Mouse (Mus musculus) pancreas, adult 10 weeks (tissue): ENCODE results near the gene Hoxb7. TPM values are rescaled to one million over a fixed set of nuclear protein-coding genes. Genes with fewer than 3 reads are reported as not detected.

Experiments used
- polyA plus RNA-seq: library from polyadenylated mRNA; stranded (reverse); fragments of 350-450 nt; fragmentation: Illumina TruSeq; extraction: RNeasy Lipid Tissue Mini Kit (QIAGEN cat#74804); gene quantifications from one replicate; pipeline ENCODE4 v1.2.3, GENCODE M21; 2015; ENCODE audit warnings: low read depth, low replicate concordance; ENCODE audit not compliant: insufficient read depth

Gene Hoxb7
- polyA plus RNA-seq = 0.66 TPM

DNA sequence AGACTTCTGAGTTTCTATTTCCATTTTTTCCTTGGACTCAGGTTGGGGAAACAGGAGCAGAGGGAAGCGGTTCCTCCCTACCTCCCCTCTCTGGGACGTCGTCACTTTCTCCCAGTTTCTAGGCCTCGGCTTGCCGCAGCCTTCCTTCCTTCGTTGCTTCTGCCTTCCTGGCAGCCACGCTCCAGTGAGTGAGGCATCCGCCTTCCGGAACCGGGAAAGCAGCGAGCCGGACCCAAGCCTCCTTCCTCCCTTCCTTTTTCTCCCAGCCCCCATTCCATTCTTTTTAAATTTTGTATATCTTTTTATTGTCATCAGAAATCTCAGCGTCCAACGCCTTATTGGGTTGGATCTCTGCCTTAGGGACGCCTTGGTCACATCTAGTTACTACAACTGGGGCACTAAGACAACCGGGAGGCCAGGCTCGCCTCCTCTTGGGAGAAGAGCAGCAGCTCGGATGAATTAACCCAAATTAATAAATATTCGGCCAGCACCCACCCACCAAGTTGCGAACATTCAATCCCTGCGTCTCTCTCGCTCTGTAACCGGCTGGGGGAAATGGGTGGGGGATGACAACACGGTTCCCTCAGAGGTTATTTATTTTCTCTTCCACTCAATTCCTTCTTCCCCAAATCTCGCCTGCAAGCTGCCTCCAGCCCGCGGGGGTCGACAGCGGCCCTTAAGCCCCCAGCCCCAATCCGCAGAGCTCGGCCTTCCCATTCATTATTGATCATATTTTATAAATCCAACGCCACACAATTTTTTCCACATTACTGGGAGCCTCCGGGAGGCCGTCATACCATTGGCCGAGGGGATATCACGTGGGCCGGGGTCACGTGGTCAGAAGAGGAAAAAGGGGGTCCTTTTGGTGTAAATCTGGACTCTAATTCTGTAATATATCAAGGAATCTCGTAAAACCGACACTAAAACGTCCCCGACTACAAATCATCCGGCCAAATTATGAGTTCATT, at the start of gene Hoxb7:
Gene Hoxb7, plus strand, starts transcription at position 853 of the 968 bp plus-strand sequence.

DNA sequence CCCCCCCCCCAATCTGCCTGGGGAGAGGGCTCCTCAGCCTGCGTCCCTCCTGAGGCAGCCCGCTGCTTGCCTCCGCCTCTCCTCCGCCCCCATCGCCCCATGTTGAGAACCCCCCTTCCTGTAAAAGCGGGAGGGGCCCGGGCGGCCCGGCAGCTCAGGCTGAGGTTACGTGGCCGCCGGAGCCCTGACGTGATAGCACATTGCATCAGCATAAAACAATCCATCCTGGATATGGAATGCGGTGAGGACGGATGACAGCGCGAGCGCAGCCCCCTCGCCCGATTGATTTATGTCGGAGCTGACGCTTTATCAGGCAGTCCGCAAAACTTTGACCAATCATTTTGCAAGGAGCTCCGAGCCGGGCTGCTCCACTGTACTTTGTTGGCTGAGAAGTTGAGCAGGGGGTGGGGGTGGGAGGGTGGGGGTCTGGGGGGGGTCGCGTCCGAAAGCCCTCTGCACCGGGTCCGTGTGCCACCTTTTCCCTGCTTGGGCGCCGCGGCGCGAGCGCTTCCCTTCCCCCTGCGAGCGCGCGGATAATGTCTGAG, 15.4 kb upstream of the Hoxb7 start, which contains the start of gene Hoxb9:
Gene Hoxb9, plus strand, starts transcription at position 462 of the 545 bp plus-strand sequence.

DNA sequence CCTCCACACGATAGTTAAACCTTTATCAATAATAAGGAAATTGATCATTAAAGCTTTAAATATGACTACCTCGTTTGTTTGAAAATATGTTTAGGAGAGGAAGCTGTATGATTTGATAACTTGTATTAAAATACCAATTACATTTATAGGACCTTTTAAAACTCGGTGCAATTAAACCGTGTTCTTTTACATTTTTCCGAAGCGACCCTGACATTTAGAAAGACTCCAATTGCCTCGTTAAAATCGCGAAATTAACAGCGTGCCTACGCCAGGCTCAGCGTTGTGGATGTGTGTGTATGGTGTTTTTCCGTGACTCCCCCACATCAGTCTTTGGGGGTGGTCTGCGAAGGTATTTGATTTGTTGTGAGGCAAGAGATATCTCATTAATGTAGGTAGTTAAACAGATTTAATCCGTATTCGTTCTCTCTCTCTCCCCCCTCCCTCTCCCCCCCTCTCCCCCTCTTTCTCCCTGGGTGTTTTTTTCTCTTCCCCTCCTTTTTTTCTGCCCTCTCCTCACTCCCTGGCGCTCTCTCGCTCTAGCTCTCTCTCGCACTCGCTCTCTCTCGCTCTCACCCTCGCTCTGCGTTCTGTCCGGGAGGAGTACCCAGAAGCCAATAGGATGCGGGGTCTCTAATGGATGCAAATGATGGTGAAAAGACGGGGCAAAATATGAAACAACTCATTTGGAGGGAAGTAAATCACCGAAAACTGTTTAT, 4.4 kb upstream of the Hoxb7 start, which contains the start of gene Hoxb8:
Gene Hoxb8, plus strand, starts transcription at position 51 of the 716 bp plus-strand sequence.

DNA sequence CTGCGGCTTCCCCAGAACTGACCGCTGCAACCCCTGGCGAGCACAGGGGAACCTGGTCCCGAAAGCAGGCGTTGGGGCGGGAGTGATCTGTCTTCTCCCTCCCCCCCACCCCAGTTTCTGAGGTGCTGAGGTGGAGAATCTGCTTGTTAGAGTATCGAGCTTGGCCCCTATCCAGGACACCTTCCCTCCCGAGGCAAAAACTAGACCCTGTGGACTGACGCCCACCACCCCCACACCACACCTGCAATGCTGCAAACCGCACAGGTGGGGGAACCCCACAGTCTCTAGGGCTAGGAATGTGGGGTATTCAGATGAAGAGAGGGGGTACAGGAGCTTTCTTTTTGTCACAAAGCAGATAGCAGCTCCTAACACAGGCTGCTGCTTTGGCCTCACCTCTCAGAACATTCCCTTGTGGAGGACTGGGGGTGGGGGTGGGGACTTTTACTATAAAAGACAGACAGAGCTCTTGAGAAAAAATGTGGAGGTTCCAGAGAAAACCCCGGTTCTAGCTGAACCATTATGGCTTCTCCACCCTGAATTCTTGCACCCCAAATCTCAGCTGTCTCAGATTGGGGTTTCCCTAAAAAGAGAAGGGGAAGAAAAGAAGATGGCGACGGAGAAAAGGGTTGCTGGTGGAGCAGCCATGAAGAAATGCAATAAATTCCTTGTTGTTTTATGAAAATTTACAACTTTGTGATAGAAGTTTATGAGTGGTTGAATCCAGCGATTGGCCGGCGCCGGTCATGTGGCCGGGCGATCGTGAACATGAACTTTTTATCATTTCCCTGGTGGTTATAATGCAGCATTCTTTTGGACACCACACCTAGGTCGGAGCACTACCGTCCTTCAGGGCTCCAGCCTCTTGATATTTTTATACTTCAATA, 5.5 kb downstream of the Hoxb7 start, which contains the start of gene Hoxb6:
Gene Hoxb6, plus strand, starts transcription at position 796 of the 884 bp plus-strand sequence.

GRCm38 (mm10) chr11:96303151-96304099, 17.0 kb downstream of the Hoxb7 start, which contains the start of gene Hoxb5:
Gene Hoxb5 (plus strand): TSS chr11:96303336.

DNA sequence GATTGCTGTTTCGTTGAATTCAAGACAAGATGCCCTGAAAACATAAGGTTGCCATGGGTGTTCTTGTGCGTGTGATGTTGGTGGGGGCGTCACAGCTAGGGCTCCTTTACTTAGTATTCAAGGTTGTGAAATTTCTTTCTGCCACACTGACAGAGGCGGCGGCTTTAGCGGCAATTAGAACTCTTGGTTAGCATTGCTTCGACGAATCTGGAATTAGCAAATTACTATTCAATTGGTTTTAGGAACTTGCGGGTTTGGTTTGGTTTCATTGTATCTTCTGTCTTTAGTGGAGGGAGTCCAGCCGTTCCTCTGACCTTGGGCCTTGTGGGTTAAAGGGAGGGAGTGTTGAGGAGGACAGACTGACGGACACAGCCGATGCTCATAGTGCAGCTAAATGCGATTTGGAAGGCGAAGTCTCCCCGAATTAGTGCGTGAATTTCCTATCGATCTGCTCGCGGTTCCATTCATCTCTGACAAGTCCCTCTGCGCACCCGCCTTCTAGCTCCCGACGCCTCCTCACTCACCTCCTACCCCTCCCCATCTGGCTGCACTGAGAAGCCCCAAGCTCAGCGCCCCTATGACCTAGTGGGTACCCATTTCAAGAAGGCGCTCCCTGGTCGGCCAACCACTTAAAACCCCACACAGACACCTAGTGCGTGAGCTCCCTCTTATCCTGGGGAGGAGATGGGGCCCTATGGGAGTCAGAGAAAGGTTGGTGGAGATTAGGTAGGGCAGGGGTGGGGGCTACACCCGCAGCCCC, 31.4 kb downstream of the Hoxb7 start, which contains the start of gene Hoxb4:
Gene Hoxb4, plus strand, starts transcription at position 660 of the 760 bp plus-strand sequence.

DNA sequence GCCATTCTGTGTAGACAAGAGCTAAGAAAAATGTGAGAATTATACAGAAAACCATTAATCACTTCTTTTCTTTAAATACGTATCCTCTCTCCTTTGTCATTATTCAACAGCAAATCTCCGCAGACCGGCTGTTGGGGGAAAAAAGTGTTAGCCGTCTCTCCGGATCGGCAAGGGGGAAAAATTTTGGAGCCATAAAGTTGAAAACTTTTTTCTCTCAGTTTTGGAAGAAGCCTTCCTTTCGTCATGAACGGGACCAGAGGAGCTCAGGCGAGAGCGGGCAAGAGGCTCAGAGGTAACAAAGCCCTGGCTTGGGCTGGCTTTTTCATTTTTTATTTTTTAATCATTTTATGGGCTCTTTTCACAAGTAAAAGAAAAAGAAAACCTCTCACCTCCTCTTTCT, 36.7 kb downstream of the Hoxb7 start, which contains the start of gene Hoxb3:
Gene Hoxb3, plus strand, starts transcription at position 173 of the 400 bp plus-strand sequence.

Other genes with a start within 250 kb of the Hoxb7 start
- 10.0 TPM for gene Ube2z, start 221.2 kb upstream of the Hoxb7 start, polyA plus RNA-seq
- gene Atp5g1, start 211.0 kb upstream of the Hoxb7 start, polyA plus RNA-seq = 111 TPM
- gene Calcoco2, start 174.7 kb upstream of the Hoxb7 start, polyA plus RNA-seq = not detected
- gene Ttll6, start 152.8 kb upstream of the Hoxb7 start, polyA plus RNA-seq = 1.1 TPM
- not detected for gene Hoxb13, start 92.3 kb upstream of the Hoxb7 start, polyA plus RNA-seq
- 0.41 TPM for gene Hoxb9, start 15.2 kb upstream of the Hoxb7 start, polyA plus RNA-seq
- gene Hoxb8, start 4.7 kb upstream of the Hoxb7 start, polyA plus RNA-seq = 0.50 TPM
- 2.0 TPM for gene Hoxb6, start 5.9 kb downstream of the Hoxb7 start, polyA plus RNA-seq
- gene Hoxb5, start 16.7 kb downstream of the Hoxb7 start, polyA plus RNA-seq = 2.0 TPM
- 1.9 TPM for gene Hoxb4, start 31.6 kb downstream of the Hoxb7 start, polyA plus RNA-seq
- 0.90 TPM for gene Hoxb3, start 36.7 kb downstream of the Hoxb7 start, polyA plus RNA-seq
- 2.9 TPM for gene Hoxb2, start 63.9 kb downstream of the Hoxb7 start, polyA plus RNA-seq
- not detected for gene Hoxb1, start 79.1 kb downstream of the Hoxb7 start, polyA plus RNA-seq
- 2.5 TPM for gene Skap1, start 178.0 kb downstream of the Hoxb7 start, polyA plus RNA-seq